In genomic region chrX:10763476-10764016, GRCm38 (mm10) we compare ENCODE assay signal across 25 mouse cellular contexts. TPM values are rescaled to one million over a fixed set of nuclear protein-coding genes. Genes with fewer than 3 reads are reported as not detected.
A peak's percentile ranks its signal among the peaks of the same experiment; 100 is the strongest.
DNase-seq lines count a peak whose midpoint lies in the region; ATAC-seq and TF ChIP-seq lines count a peak whose summit lies in the region.
"Had no signal": no experiment of that assay in that cellular context is flagged by ENCODE, and none has a peak within 500 bp of the region (broad histone marks: within the 10 kb centered on the region; RNA-seq: fewer than 3 reads in every experiment).

No protein-coding gene starts in this region.

- no peaks in the 10 kb centered on the region for H3K36me3 ChIP-seq in forebrain, postnatal 0 days (ENCODE audit: insufficient read depth)
- H3K36me3 ChIP-seq in forebrain, embryonic 10.5 days (replicated peaks) = no peaks in the 10 kb centered on the region
- H3K36me3 ChIP-seq: embryonic facial prominence, embryonic 12.5 days; heart, embryonic 12.5 days; limb, embryonic 15.5 days; midbrain, embryonic 12.5 days; neural tube, embryonic 15.5 days had no signal

- H3K9me3 ChIP-seq in forebrain, postnatal 0 days (ENCODE audit: low read length) = no peaks in the 10 kb centered on the region
- no peaks in the 10 kb centered on the region for H3K9me3 ChIP-seq in forebrain, embryonic 10.5 days
- H3K9me3 ChIP-seq: embryonic facial prominence, embryonic 12.5 days; heart, embryonic 12.5 days; limb, embryonic 15.5 days; midbrain, embryonic 12.5 days; neural tube, embryonic 15.5 days had no signal

- no peak overlapping the region for H3K27ac ChIP-seq in forebrain, postnatal 0 days (ENCODE audit: low read depth, low read length)
- H3K27ac ChIP-seq in forebrain, embryonic 10.5 days = no peak overlapping the region
- H3K27ac ChIP-seq: embryonic facial prominence, embryonic 12.5 days; hindbrain, postnatal 0 days; limb, embryonic 15.5 days; liver, embryonic 14.5 days; midbrain, embryonic 12.5 days; neural tube, embryonic 15.5 days had no signal

- no peak for TF ChIP-seq CTCF in forebrain, postnatal 0 days (IDR thresholded peaks at IDR 0.05; ENCODE audit: low read depth)

- no peak for ATAC-seq in forebrain, postnatal 0 days
- no peak for ATAC-seq in erythroblast, adult 5-6 weeks (replicated peaks; ENCODE audit: low FRiP score, poor library complexity, severe bottlenecking)
- ATAC-seq: hindbrain, postnatal 0 days; intestine, embryonic 16.5 days had no signal

- H3K4me2 ChIP-seq in forebrain, postnatal 0 days (ENCODE audit: low read depth) = no peak overlapping the region
- H3K4me2 ChIP-seq: embryonic facial prominence, embryonic 12.5 days; heart, embryonic 12.5 days; limb, embryonic 15.5 days; lung, embryonic 14.5 days; midbrain, embryonic 12.5 days; neural tube, embryonic 15.5 days had no signal

- H3K4me1 ChIP-seq in forebrain, postnatal 0 days (ENCODE audit: insufficient read depth) = no peaks in the 10 kb centered on the region
- peaks cover 6% of the 10 kb centered on the region; the same call in 1 of the 2 replicates for H3K4me1 ChIP-seq in forebrain, embryonic 10.5 days
- H3K4me1 ChIP-seq: embryonic facial prominence, embryonic 12.5 days; limb, embryonic 15.5 days; midbrain, embryonic 12.5 days; neural tube, embryonic 15.5 days had no signal

- WGBS in forebrain, postnatal 0 days = 46% methylated on average over 10 of the region's 10 CpGs
- 69% methylated on average over 10 of the region's 10 CpGs for WGBS in forebrain, embryonic 10.5 days

- no peaks in the 10 kb centered on the region for H3K27me3 ChIP-seq in forebrain, postnatal 0 days (ENCODE audit: insufficient read depth, low read length)
- peaks cover 27% of the 10 kb centered on the region for H3K27me3 ChIP-seq in forebrain, embryonic 10.5 days (ENCODE audit: poor library complexity, severe bottlenecking)
- H3K27me3 ChIP-seq: embryonic facial prominence, embryonic 12.5 days; heart, embryonic 12.5 days; midbrain, embryonic 12.5 days; neural tube, embryonic 15.5 days had no signal

- peak; percentile 5 to 10 for DNase-seq in cerebellum, postnatal 10 days
- no peak for DNase-seq in cerebellum, adult 18-20 months
- DNase-seq in forebrain, postnatal 0 days = peak; percentile 4
- no peak for DNase-seq in forebrain, embryonic 10.5 days (ENCODE audit: extremely low spot score, low spot score)
- DNase-seq in kidney, postnatal 10 days = peak; percentile 9
- no peak for DNase-seq in kidney, adult 8-10 months
- peak; percentile 33 for DNase-seq in testis, postnatal 10 days (ENCODE audit: low spot score)
- DNase-seq: adrenal gland, postnatal 14 days; cerebellum, adult 9-10 months; gastrocnemius, postnatal 10 days; heart, postnatal 10 days; left cerebral cortex, postnatal 4 days; right cerebral cortex, postnatal 14 days; spleen, adult 18-20 months; thymus, adult 2 months had no signal

- H3K9ac ChIP-seq in forebrain, postnatal 0 days = no peak overlapping the region
- H3K9ac ChIP-seq: embryonic facial prominence, embryonic 12.5 days; heart, embryonic 12.5 days; limb, embryonic 15.5 days; liver, embryonic 14.5 days; lung, embryonic 14.5 days; midbrain, embryonic 12.5 days; neural tube, embryonic 15.5 days had no signal

- no peak overlapping the region for H3K4me3 ChIP-seq in forebrain, postnatal 0 days (ENCODE audit: low read depth, low read length)
- H3K4me3 ChIP-seq in forebrain, embryonic 10.5 days = no peak overlapping the region
- H3K4me3 ChIP-seq: embryonic facial prominence, embryonic 12.5 days; heart, embryonic 12.5 days; limb, embryonic 15.5 days; midbrain, embryonic 12.5 days; neural tube, embryonic 15.5 days had no signal

RNA-seq across cellular contexts. Expression of gene Mid1ip1, which starts 48.7 kb away (rescaled TPM):
- 81.6 and 96.9 TPM in 2 replicates for total RNA-seq in forebrain, postnatal 0 days (2014; rRNA removed)
- 89.0 and 108 TPM in 2 replicates for polyA plus RNA-seq in forebrain, postnatal 0 days (2015; fragmentation: Nextera tagmentation; extraction: Ambion mirVana)
- 43.0 and 47.8 TPM in 2 replicates for polyA plus RNA-seq in forebrain, embryonic 10.5 days (2016; fragmentation: Nextera tagmentation; extraction: Ambion mirVana)
- 11.5 and 11.9 TPM in 2 replicates for total RNA-seq in erythroblast, adult 5-6 weeks (2015; ENCODE audit: low replicate concordance)
- total RNA-seq in erythroblast, adult 5-6 weeks (2017; ENCODE audit: low replicate concordance) = 17.0 and 25.6 TPM in 2 replicates

Comparison
In these comparisons a context has a peak if more than half of its experiments do, and no peak if none do; other contexts are left out.
1. DNase-seq: peak in cerebellum, postnatal 10 days (2 of 2), forebrain, postnatal 0 days (single experiment), kidney, postnatal 10 days (single experiment) and testis, postnatal 10 days (single experiment); none in cerebellum, adult 18-20 months (0 of 2), forebrain, embryonic 10.5 days (single experiment) and kidney, adult 8-10 months (0 of 2).